Mouse (Mus musculus) R1 (cell line): ENCODE results near the gene Abcb8.

Source experiments
- DNase-seq: peaks from one replicate; pipeline ENCODE4 v3.0.0-alpha.2; 2018; ENCODE audit warnings: low read depth, low spot score

Abcb8 gene

GRCm38 (mm10) chr5:24425421-24426036 lies 32.1 kb downstream of the Abcb8 start:
- peak; percentile 83 for DNase-seq

GRCm38 (mm10) chr5:24426037-24426432 lies 32.6 kb downstream of the Abcb8 start:
- DNase-seq, result no peak

DNA sequence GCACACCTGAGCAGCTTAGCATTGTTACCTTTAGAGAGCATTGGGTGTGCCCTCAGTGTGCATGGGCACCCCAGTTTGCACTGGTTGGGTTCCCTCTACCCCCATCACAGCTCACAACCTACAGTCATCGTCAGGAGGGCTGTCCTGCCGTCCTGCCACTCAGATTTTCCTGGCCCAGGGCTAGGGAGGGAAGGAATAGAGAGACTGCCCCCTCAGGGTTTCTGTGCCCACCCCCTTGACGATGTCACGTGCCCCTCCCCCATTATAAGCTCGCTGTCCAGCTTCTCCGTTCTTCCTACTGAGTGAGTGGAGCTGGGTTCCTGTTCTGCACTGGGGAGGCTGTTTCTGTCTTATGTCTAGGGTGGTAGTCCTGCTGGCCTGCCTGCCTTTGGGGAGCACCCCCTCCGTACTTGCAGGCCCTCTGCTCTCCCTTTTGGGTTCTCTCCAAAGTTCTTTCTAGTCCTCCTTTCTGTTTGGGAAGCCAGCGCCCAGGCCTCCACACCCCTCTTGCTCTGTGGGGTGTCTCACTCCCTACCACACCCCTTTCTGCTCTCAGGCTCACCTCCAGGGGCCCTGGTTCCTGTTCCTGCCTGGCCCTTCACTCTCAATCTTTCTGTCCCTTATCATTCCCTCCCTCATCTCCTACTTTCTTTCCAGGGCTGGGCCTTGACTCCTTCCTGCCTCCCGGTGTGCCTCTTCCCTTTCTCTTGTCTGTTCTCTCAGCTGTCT lies 33.3 kb downstream of the Abcb8 start:
- peak; percentile 43 for DNase-seq

GRCm38 (mm10) chr5:24427285-24427633 lies 33.8 kb downstream of the Abcb8 start:
- DNase-seq, result no peak

DNA sequence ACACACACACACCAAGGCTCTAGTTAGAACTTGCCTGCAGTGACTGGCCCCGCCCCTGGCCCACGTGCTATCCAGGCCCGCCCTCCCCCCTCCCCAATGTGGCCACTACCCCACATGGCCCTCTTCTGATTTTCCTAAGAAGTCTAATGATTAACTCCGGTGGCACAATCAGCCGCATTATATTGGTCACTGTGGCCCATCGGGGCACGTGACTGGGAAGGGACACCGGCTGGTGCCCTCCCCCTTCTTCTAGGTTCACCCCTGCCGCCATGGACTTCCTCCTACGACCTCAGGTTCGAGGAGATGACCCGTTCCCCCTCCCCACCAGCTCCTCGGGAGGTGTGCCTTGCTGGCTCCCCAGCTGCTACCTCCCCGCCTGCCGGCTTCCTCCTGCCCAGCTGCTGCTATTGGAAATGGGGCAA lies 34.5 kb downstream of the Abcb8 start:
- DNase-seq, result no peak

DNA sequence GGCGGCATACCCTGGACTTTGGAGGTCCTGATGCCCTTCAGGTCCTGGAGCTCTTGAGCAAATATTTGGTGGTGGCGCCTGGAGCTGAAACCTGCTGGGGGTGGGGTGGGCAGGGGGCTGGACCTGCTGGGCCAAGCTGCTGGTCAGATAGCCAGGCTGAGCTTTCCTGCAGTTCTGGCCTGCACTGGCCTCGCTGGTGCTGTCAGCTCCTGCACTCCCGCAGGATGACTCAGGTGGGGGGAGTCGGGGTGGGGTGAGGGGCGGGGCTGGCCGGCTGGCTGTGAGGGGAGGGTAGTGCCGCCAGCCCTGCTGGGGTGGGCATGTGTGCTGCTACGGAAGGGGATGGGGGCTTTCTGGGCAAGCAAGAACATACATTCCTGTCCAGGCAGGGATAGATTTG lies 35.1 kb downstream of the Abcb8 start:
- DNase-seq, result no peak

- DNase-seq, result no peak
These were observed 40.5 kb downstream of the Abcb8 start for GRCm38 (mm10) chr5:24433993-24434392.

- DNase-seq, result no peak
These were observed 47.7 kb downstream of the Abcb8 start for GRCm38 (mm10) chr5:24441187-24441586.

DNA sequence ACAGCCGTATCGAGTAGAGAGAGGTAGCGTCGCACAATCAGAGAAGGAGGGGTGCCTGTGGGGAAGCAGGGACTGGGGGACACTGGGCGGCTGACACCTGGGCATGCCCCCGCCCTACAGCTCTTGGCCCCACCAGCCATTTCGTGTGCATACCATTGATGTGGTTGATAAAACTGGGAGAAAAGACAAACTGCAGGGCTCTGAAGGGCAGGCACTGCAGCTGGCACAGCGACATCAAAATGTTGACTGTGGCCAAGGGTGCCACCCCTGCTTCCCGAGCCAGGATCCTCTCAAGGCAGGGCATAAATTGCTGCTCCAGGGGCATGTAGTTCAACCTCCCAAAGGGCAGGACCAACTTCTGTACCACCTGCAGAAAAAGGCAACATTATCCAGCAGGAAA lies 48.6 kb downstream of the Abcb8 start:
- DNase-seq, result no peak

DNA sequence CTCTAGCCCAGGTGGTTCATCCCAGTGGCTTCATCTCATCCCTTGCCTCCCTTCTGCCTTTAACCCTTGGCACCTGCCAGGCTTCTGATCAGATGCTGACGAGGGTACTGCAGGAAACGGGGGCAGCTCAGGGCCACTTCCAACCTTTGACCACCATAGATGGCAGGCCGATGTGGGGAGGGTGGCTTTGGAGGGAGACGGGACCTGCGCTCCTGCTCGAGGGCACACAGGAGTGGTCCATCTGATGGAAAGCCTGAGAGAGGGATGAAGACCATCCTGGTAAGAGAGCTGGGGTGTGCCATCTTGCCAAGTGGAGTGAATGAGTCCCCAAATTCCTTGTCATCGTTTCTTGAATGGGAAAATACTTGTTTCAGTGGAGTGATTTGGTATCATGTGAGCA lies 49.7 kb downstream of the Abcb8 start:
- no peak for DNase-seq

GRCm38 (mm10) chr5:24443927-24444326 lies 50.5 kb downstream of the Abcb8 start:
- no peak for DNase-seq

DNA sequence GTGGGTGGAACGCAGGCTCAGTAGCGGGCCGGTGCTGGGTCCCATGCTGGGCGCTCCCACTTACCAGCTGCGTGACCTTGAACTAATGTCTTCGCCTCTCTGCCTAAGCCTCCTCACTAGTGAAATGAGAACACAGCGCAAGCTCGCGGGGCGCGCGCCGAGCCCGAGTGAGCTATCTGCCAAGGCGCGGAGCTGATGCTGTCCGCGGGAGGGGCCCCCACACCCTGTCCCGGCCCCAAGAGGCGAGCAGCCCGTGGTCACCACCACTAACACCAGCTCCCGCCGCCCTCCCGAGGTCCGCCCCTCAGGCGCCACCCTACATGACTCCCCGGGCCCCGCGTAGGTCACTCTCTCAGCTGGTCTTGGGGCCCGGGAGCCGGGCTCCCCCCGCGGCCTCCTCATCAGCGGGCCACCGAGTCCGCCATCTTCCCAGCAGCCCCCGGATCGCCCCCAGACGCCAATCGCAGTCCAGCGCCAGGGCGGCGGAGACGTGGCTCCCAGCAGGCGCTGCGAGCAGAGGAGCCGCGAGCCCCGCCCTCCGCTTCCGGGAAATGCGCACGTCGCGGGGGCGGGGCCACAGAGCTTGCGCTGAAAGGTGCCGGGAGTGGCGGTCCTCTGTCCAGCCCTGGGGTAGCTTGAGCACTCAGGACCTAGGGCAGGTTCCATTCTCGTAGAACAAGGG lies 51.4 kb downstream of the Abcb8 start, which contains the start of gene Fastk:
Gene Fastk, minus strand, starts transcription at position 542 of the 682 bp plus-strand sequence.
- DNase-seq, result peak; percentile 93

DNA sequence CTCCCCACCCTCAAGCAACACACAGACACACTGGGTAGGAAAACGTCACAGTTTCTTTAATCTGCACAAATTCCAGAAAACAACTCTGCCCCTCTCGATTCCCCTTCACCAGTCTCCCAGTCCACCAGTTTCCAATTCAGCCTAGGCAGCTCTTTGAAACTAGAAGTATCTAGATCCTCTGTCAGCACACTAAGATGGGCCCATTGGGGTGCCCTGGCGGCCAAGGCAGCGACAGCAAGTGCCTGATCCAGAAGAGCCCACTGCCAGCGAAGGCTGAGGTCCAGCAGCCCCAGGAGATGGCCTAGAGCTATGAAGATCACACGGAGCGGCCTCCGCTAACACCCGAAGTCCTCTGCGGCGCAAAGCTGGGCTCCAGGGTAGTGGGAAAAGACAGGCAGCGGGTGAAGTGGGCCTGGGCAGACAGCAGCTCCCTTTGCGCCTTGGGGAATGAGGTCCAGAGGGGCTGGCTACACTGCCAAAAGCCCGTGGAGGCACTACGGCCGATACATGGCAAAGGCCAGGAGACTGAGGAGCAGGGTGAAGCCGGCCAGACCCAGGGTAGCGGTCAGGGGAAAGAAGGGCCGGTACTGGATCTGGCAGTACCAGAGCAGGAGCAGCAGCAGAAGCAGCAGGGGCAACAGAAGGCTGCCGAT lies 52.1 kb downstream of the Abcb8 start:
- no peak for DNase-seq

- DNase-seq, result no peak
These were observed 53.2 kb downstream of the Abcb8 start for GRCm38 (mm10) chr5:24446630-24447029.

- DNase-seq, result peak; percentile 96
These were observed 54.3 kb downstream of the Abcb8 start, which contains the start of gene Tmub1 for GRCm38 (mm10) chr5:24447624-24448298. Tmub1 (minus strand) TSS chr5:24447854.

- peak; percentile 88 for DNase-seq
These were observed 58.0 kb downstream of the Abcb8 start for GRCm38 (mm10) chr5:24451264-24452029.

DNA sequence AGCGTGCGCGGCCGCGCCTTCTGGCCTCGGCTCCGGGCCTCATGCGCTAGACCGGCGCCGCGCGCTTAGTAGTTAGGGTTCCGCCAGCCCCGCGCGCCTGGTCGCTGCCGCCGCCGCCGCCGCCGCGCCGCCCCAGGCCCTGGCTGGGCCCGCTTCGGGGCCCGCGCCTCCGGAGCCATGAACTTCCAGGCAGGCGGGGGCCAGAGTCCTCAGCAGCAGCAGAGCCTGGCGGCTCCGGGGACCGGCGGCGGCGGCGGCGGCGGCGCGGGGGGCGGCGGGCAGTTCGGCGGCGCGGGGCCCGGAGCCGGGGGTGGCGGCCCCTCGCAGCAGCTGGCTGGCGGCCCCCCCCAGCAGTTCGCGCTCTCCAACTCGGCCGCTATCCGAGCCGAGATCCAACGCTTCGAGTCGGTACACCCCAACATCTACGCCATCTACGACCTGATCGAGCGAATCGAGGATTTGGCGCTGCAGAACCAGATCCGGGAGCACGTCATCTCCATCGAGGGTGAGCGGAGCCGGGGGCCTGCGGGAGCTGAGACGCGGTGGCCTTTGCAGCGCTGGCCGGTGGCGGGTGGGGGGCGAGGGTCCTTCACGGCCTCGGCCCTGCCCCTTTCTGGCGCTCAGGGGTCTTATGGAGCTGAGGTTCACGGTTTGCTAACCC lies 58.7 kb downstream of the Abcb8 start, which contains the start of gene Agap3:
Gene Agap3, plus strand, starts transcription at position 148 of the 661 bp plus-strand sequence.
- DNase-seq, result no peak

- no peak for DNase-seq
These were observed 59.3 kb downstream of the Abcb8 start for GRCm38 (mm10) chr5:24452691-24453233.

GRCm38 (mm10) chr5:24453283-24453984 lies 60.0 kb downstream of the Abcb8 start:
- no peak for DNase-seq
